Mouse (Mus musculus) mature B cell (primary cell): ENCODE data around the gene Lbhd2.

ENCODE experiments used
- in situ Hi-C: fragments of 300-500 bp; cut with MboI; formaldehyde crosslinking; loops from 2 replicates; pipeline ENCODE4 v1.14.3; 2019

Gene Lbhd2

GRCm38 (mm10) chr12:111447350-111447749 is 40.7 kb downstream of the Lbhd2 start:
- in situ Hi-C loops: no loop called here

- in situ Hi-C loops: no loop called here
Observed at GRCm38 (mm10) chr12:111447898-111448760, 41.5 kb downstream of the Lbhd2 start.

GRCm38 (mm10) chr12:111448931-111449705 is 42.5 kb downstream of the Lbhd2 start:
- in situ Hi-C loops: no loop called here

- in situ Hi-C loops: no loop called here
Observed at GRCm38 (mm10) chr12:111450359-111450758, 43.8 kb downstream of the Lbhd2 start.

GRCm38 (mm10) chr12:111451561-111451960 is 45.0 kb downstream of the Lbhd2 start:
- in situ Hi-C loops: no loop called here

- in situ Hi-C loops: no loop called here
Observed at GRCm38 (mm10) chr12:111454021-111454420, 47.4 kb downstream of the Lbhd2 start.

GRCm38 (mm10) chr12:111454543-111455280 is 48.1 kb downstream of the Lbhd2 start:
- in situ Hi-C loops: no loop called here

GRCm38 (mm10) chr12:111455311-111455846 is 48.8 kb downstream of the Lbhd2 start:
- in situ Hi-C loops: no loop called here

GRCm38 (mm10) chr12:111455860-111456259 is 49.3 kb downstream of the Lbhd2 start:
- in situ Hi-C loops: no loop called here

GRCm38 (mm10) chr12:111457742-111458141 is 51.1 kb downstream of the Lbhd2 start:
- in situ Hi-C loops: no loop called here
